Mouse (Mus musculus): ENCODE measurements around the gene Plekhg6.

The Plekhg6 gene

DNA sequence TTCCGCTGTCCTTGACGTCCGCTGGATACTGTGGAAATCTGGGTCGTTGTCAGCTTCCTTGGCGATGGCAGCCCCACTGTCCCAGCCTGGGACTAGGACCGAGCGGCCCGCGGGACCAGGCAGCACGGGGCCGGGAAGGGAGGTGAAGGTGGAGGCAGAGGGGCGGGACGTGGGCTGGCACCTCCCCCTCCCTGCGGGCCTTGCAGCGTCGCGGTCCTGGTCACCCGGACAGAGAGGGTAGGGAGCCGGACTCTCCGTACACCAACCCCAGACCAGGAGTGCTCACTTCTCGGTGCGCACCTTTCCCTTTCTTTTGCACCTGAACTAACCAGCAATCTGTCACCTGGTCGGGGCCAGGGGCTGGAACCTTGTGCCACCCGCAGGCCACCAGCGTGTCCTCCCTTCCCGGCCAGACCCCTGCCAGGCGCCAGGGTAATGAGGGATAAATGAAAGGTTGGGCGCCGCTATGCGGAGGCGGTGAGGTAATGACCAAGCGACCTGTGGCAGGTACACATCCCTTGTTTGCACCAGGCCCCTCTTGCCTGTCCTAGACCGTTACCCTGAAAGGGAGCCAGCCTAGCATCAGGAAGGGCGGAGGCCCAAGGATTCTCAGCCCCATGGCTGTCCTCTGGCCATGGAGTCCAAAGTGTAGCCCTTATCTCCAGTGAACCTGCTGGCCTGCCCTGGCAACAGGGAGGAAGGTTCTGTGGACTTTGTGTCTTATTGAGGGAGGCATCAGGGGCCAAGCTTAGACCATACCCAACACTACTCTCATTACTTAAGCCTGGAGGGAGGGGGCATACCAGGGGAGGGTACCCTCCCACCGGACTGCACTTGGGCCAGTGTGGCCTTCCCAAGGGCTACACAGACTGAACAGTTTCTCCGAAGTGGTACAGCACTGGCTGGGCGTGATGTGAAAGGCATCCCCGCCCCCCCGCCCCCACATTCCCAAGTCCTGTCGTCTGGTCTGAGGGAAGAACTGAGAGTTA lies at the start of gene Plekhg6:
Gene Plekhg6 (minus strand): TSS at position 422 of the 989 bp plus-strand sequence.
- DNase-seq (ENCODE audit: low spot score), result peak; percentile 80

DNA sequence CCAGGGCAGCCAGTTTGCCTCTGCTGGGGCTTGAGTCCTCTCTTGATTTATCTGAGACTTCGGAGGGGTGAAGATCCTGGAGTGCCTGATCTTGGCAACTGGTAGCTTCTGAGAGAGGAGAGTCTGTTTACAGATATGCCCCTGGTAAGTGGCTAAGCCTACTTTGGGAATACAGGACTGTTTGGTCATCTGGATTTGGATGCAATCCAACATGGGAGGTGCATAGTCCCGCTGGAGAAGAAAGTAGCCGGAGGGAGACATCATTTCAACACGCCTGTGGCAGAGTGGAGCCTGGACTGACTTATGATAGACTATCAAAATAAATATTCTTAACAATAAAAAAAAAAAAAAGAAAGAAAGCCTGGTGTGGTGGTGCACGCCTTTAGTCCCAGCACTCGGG lies 49.1 kb upstream of the Plekhg6 start:
- DNase-seq (ENCODE audit: low spot score), result no peak

DNA sequence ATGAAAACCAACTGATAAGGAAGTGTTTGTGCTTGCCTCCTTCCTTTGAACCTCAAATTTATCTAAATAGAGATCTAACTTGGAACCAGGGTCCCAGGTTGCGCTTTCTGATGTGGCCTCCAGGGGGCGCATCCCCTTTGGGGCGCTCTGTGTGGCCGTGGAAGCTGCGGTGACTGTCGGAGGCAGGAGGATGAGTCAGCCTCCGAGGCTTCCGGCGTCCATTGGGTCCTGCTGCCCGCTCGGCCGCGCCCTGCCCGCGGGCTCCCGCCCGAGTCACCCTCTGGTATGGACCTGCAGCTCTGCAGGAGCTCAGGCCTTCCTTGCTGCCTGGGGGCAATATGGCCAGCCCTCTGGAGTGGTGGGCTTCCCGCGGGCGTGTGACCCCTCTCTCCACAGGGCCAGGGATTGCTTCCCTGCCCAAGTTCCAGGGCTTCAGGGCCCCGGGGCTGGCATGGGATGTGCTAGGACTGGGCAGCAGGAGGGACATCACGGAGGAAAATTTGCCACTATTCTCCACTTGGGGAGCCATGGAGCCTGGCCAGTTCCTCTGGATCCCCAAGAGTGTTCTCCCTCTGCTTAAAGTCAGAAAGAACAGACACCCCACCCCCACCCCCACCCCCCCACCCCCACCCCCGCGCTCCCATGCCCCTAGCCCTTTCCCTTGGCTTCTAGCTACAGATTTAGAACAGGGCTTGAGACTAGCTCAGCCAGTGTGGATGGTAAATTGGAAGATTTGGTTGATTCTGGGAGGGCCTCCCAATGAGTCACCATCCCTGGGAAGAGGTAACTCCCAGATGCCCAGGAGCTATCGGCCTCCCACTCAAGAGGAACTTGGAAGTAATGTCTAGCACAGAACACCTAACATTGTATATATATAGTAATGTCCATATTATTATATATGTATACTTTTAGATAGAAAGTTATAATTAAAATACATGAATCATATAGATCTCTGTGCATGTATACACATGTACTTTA lies 46.1 kb upstream of the Plekhg6 start:
- peak; percentile 90 for DNase-seq (ENCODE audit: low spot score)

DNA sequence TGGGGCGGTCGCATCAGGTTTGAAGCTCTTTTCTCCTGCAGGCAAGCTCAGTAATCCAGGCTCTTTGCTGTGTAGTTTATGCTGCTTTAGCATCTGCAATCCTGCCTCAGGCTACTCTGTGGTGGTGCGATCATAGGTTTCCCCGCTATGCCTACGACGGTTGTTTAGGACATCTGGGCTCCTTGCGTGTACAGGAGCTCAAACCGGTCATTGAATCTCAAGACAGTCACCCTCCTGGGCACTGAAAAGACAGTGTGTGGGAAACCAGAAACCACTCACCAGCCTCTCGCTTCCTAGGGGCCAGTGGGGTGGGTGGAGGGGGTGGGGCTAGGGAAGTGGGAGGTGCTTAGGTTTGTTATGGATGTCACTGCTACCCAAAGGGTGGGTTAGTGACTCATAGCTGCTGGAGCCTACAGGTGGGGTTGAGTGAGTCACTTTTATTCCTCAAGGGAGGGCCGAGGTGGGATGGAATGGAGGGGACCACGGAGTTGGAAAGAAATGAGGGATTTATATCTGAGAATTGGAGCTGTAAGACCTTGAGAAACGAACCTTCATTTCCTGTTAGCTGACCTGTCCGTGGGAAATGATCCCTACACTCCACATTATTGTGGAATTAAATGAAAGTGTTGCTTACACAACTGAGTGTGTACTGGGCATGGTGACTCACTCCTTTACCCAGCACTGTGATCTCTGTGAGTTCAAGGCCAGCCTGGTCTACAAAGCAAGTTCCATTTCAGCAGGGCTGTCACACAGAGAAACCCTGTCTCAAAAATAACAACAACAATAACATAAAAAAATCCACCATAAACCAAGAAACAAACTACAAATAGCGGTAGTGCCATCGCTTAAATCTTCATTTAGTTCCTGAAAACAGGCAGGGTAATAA lies 44.9 kb upstream of the Plekhg6 start:
- DNase-seq (ENCODE audit: low spot score), result no peak

DNA sequence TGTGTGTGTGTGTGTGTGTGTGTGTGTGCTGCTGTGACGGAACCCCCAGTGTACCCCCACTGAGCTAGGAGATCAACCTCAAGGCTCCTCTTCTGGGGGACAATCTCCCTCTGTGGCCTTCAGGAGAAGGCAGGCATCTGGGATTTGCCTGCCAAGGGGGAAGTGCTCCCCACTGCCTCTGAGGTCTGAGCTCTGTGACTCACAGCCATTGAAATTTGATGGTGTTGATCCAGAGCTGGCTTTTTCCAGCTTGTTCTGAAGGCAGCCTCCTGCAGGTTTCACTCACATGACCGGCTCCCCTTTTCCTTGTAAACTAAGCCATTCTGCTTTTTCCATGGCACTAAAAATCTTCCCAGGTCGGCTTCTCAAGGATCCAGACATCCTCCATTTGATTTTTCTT lies 43.6 kb upstream of the Plekhg6 start:
- peak; percentile 61 for DNase-seq (ENCODE audit: low spot score)

DNA sequence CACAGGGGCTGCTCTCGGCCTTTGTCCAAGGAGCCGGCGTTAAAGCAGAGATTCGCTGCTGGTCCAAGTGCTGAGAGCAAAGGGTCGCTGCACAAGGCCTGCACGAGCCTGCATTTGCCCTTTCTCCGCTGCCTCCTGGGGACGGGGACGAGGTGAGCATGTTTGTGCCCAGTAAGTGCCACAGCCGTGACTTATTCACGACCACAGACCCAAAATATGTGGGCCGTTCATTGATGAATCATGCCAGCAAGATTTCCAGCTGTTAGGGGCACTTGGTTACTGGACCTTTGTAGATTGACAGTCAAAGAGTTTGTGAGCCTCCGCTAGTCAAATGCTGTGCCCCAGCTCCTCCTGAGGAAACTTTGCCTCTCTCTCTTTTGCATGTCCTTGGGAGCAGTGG lies 42.9 kb upstream of the Plekhg6 start:
- DNase-seq (ENCODE audit: low spot score), result no peak

DNA sequence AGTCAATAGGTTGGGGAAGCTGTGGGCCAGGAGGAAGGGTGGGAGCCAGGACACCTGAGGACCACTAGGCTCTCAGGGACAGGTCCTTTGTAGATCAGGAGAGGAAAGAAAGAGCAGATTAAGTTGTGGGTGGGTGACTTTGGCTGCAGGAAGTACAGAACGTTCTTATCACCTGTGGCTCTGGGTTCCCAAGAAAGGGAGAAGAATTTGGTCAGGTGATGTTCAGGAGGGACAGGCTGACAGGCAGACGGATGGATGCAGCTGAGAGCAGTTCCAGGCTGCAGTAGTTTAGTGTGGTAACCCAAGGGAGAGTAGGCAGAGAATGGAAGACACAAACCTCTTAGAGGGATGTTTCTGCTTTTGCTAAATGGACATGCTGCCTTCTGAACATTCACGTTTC lies 42.5 kb upstream of the Plekhg6 start:
- no peak for DNase-seq (ENCODE audit: low spot score)

DNA sequence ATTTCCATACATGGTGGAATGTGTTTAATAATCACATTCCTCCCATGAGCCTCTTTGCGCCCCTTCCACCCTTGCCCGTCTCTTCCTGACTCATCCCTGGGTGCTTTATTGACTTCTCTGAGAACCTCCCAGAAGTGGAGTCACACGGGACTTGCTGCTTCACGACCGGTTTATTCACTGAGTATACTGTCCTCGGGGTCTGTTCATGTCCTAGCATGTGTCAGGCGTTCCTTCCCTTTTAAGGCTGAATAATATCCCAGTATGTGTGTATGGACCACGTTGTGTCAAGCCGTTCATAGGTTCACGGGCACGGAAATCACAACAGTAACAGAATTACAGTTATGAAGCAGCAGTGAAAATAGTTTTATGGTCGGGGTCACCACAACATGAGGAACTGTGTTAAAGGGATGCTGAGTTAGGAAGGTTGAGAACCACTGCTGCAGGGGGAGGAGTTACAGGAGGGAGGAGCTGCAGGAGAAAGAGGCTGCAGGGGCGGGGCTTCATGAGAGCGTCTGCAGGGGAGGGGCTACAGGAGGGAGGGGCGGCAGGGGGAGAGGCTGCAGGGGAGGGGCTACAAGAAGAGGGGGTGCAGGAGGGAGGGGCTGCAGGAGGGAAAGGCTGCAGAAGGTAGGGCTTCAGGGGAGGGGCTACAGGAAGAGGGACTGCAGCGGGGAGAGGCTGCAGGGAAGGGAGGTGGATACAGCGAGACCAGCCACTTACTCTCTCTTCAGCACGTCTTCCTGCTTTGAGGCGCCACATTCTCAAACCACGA lies 41.6 kb upstream of the Plekhg6 start:
- peak; percentile 85 for DNase-seq (ENCODE audit: low spot score)

DNA sequence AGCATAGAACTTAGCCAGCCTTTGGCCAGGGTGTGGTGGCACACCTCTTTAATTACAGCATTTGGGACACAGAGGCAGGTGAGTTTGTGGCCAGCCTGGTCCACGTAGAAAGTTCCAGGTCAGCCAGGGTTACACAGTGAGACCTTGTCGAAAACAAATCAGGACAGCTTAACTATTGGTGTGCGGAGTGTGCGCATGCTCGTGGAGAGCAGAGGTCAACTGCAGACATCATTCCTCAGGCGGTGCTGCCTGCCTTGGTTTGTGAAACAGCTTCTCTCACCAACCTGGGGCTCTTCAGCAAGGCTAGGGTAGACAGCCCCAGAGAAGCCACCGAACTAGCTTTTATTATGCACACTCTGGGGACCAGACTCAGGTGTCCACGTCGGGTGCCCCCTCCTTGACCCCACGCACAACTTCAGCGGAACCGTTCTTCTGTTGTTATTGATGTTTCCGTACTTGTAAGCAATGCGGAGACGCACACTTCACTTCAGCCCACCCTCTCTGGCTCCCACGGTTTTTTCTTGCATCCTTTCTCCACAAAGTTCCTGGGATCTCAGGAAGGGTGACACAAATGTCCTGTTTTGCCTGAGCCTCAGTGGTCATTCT lies 40.0 kb upstream of the Plekhg6 start:
- no peak for DNase-seq (ENCODE audit: low spot score)

DNA sequence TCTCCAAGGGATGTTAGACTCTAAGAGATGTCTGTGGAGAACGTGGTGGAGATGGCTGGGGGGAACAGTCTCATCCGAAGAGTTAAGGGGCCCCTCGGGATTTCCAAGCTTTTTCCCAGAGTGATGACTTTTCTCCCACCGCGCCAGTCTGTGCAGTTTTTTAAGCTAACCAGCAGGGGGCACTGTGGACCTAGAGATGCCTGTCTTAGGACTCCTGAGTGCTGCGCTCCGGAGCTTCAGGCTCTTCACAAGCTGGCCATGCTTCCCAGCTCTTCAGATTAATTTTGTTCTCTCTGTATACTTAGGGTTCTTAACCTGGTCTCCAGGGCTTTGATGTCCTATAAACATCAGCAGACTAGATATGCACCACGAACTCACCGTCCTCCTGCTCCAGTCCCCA lies 38.2 kb upstream of the Plekhg6 start:
- DNase-seq (ENCODE audit: low spot score), result peak; percentile 82

DNA sequence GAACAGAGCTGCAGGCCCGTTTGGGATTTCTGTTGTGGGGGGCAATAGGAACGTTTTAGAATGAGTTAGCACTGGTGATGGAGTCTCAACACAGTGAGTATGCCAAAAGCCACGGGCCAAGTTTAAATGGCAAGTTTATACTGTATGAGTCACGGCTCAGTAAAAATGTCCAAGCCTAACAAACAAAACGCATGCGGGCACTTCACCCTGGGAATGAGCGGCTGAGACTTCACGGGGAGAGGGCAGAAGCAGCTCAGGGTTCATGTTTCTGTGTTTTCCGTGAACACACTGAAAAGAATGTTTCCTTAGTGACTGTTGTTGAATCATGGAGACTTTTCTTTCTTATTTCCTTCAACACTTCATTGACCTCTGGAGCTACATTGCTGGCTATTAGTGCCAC lies 32.7 kb upstream of the Plekhg6 start:
- peak; percentile 72 for DNase-seq (ENCODE audit: low spot score)

DNA sequence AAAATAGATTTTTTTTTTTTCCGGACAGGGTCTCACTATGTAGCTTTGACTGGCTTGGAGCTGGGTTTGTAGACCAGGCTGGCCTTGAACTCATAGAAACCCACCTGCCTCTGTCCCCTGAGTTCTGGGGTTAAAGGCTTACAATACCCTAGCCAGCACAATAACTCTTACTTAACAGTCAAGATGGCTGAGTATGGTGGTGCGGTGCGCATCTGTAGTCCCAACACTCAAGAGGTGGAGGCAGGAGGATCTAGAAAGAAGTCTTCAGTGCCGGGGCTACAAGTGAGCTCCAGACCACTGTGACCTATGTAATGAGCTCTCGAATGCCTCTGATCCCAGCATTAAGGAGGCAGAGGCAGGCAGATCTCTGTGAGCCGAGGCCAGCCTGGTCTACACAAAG lies 31.1 kb upstream of the Plekhg6 start:
- DNase-seq (ENCODE audit: low spot score), result no peak

DNA sequence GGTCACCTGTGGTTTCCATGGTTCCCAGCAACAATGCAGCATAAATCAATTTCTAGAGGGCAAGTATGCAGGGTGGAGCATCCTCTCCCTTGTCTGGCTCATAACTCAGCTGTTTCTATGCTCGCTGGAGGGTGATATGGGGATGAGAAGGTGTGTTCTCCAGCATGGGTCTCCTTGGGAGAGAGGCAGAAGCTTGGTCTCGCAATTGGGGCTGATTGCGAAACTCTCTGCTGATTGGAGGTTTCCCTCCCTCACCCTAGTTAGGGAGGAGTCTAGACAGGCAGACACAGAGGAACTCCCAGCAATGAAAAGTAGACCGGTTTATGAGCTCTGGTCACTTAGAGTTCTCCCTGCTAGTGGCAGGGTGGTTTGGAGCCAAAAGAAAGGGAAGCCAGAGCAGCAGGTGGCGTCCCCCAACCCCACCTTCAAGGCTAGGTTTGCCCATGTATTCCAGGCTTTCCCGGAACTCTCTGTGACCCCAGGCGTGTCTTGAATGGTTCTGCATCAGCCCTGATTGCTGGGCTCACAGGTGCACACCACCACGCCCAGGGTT lies 30.5 kb upstream of the Plekhg6 start:
- DNase-seq (ENCODE audit: low spot score), result peak; percentile 61

DNA sequence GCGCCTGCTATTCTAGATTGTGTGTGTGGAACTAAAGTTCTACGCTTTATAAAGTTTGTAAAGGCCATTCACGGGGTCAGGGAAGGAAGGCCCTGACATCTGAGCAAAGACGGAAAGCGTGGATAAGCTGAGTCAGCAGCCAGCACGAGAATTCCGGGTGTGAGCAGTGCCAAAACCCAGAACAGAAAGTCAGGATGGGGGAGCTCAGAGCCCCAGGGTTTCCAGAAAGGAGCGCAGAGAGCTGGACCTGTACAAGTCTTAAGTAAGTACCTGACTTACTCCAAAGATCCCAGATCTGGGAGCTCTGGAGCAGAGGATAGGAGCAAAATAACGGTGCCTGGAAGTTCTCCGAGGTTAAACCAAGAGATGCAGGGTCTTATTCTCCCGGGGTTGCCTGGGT lies 30.0 kb upstream of the Plekhg6 start:
- DNase-seq (ENCODE audit: low spot score), result no peak

DNA sequence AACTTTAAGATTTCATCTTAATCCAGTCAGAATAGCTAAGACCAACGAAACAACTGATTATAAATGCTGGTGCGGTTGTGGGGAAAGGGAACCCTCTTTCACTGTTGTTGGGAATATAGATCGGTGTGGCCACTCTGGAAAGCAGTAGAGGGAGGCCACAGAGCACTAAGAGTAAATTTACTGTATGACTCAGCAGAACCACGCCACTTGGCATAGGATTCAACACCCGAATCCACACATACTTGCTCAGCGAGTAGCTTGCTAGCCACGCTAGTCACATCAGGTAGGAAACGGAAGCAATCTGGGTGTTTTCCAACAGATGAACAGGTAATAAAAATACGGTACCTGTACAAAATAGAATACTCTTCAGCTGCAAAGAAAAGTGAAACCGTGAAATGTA lies 27.1 kb upstream of the Plekhg6 start:
- no peak for DNase-seq (ENCODE audit: low spot score)

DNA sequence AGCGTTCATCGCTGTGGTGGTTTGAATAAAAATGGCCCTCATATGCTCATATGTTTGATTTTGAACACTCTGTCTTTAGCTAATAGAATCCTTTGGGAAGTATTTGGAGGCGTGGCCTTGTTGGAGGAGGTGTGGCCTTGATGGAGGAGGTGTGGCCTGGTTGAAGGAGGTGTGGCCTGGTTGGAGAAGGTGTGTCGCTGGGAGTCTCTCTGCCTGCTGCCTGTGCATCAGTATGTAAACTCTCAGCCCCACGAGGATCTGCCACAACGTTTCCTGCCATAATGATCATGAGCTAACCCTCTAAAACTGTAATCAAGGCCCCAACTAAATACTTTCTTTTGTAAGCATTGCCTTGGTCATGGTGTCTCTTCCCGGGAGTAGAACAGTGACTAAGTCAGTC lies 26.6 kb upstream of the Plekhg6 start:
- no peak for DNase-seq (ENCODE audit: low spot score)

DNA sequence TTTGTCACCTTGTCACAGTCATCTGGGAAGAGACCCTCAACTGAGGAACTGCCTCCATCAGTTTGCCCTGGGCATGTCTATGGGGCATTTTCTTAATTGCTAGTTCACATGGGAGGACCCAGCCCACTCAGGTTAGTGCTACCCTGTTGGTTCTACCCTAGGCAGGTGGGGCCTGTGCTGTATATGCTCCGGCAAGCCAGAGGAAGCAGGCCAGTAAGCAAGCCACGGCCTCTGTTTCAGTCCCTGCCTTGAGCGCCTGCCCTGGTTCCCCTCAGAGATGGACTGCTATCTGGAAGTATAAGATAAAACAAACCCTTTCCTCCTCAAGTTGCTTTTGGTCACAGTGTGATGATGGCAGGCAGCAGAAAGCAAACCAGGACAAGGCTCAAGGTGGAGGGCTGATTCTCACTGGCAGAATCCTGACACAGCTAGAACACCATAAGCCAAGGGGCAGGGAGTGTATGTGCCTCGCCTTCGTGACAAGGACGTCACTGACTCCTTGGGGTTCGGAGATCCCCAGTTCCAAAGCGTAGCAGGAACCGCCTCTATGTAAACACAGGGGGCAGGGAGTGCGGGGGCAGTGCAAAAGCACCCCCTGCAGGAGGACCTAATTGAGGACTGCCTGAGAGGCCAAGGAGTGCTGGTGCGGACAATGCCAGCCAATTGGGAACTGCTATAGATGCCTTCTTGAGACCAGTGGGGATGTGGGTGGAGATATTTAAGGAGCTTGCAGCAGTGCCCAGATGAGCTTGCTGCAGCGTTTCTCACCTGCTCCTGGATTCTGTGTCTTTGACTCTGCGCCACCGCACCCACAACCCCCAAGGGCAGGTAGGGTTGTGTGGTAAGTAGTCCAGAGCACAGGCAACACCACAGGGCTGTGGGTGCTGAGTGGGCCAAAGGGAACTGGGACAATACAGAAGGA lies 25.1 kb upstream of the Plekhg6 start:
- DNase-seq (ENCODE audit: low spot score), result no peak

DNA sequence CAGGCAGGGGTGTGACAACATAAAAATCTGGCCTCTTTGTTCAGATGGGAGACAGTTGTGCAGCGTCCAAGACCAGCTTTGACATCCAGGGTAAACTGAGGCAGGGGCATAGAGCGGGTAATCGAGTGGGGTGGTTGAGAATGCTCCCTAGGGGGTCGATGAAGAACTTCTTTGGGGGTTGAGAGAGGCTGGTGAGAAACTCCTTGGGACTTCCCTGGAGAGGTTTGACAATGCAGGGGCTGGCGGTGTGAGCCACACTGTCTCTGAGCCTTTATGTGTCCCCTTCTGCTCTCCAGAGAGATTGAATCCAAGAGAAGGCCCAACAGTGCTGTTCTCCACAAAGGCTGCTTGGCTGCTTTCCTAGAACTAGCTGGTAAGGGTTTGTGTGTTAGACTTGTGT lies 9.3 kb upstream of the Plekhg6 start:
- no peak for DNase-seq (ENCODE audit: low spot score)

DNA sequence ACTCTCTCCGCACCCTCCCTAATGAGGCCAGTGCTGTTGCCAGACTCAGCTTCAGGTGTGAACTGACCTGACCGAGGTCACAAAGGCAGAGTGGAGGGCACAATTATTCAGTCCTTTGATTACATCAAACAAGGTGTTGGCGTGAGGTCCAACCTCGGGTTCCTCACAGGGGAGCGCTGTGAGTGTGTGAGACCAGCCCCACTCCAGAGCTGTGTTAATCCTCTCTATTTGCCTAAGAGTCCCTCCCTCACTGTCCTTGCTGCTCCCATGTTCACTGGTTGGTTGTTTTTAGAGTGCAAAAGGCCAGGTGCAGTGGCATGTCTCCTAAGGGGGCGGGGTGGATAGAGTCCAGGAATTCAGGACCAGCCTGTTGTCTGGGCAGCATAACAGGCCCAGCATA lies 5.5 kb upstream of the Plekhg6 start:
- DNase-seq (ENCODE audit: low spot score), result no peak
